Mouse (Mus musculus): ENCODE measurements around the gene E2f1. TPM values are rescaled to one million over a fixed set of nuclear protein-coding genes. Genes with fewer than 3 reads are reported as not detected.

Gene E2f1
- total and polyA plus RNA-seq, 3 experiments: 5.1 to 19.6 (median 5.3) TPM

GRCm38 (mm10) chr2:154577744-154578067 lies 8.0 kb upstream of the E2f1 start:
- H3K9me3 ChIP-seq (replicated peaks; ENCODE audit: low read length): no peaks in the 10 kb centered on the region
- peaks cover 4 to 24% of the 10 kb centered on the region in 2 experiments for H3K4me1 ChIP-seq (ENCODE audit: control insufficient read depth in 1 of 2, insufficient read depth in 2 of 2)
- H3K4me2 ChIP-seq (ENCODE audit: insufficient read depth, low read depth, poor library complexity, severe bottlenecking): no peak overlapping the region
- H3K79me2 ChIP-seq (replicated peaks; ENCODE audit: control insufficient read depth, extremely low read depth, insufficient read depth, poor library complexity, severe bottlenecking): no peaks in the 10 kb centered on the region
- H3K4me3 ChIP-seq (replicated peaks in 1 of 3; ENCODE audit: low read depth in 2 of 3, low read length in 2 of 3, poor library complexity in 1 of 3): no peak overlapping the region
- H3K36me3 ChIP-seq (replicated peaks in 1 of 2; ENCODE audit: control insufficient read depth in 1 of 2, insufficient read depth in 1 of 2, low read length in 1 of 2): no peaks in the 10 kb centered on the region
- no peaks in the 10 kb centered on the region for H3K27me3 ChIP-seq (replicated peaks)
- in situ Hi-C loops (cut with MboI; ENCODE audit: low pct_ligation_motif_present, low pct_unique_long_range_greater_than_20kb, low sequenced_read_pairs): no loop called here
- no peak overlapping the region for H3K9ac ChIP-seq (ENCODE audit: insufficient read depth, low read depth)
- TF ChIP-seq CHD2 (IDR thresholded peaks at IDR 0.05; ENCODE audit: low read length): no peak
- no peak for TF ChIP-seq E2F4 (IDR thresholded peaks at IDR 0.05; ENCODE audit: insufficient replicate concordance, low read depth, low read length)
- TF ChIP-seq SIN3A (IDR thresholded peaks at IDR 0.05; ENCODE audit: low read length): no peak
- TF ChIP-seq ZC3H11A (IDR thresholded peaks at IDR 0.05; ENCODE audit: low read depth, low read length): no peak
- TF ChIP-seq HCFC1 (IDR thresholded peaks at IDR 0.05; ENCODE audit: low read depth, low read length): no peak
- dilution Hi-C loops (cut with MboI; ENCODE audit: extremely low pct_ligation_motif_present, extremely low pct_unique_long_range_greater_than_20kb, low sequenced_read_pairs): no loop called here
- no peak overlapping the region for H3K27ac ChIP-seq (ENCODE audit: insufficient read depth, low read depth)
- no peak for DNase-seq (ENCODE audit: extremely low read depth)

DNA sequence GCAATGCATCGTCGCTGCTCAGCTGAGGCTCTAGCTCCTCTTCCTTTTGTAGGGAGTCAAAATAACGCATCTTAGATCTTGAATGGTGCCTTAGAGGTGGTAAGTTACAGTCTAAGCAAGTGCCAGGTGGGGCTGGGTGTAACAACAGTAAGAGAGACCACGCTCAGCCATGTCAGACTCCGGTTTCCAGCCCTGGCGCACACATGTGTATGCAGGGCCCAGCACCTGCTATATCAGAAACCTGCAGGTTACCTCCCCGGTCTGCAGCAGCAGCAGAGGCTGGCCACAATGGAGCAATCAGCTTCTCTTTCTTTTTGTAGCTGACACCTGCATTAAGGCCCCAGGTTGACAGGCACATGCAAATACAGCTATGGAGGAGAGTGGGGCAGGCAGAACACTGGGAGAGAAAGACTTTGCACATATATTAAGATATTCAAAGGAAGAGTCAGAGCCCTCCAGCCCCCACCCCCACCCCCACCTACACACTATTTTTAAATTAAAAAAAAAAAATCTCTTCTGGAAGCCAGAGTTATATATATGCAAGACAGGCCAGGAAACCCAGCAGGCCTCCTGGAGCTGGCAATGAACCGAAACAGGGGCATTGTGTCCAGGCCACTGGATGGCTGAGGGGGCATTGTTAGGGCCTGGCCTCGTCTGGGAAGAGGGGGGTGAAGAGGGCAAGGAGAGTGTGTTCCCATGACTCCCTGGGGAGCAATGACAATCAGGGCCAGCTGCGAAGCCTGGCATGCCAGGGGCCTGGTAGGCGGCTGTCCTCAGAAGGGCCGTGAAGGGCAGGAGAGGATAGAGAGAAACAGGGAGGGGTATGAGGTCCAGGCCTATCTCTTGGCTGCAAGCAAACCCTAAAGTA lies 7.4 kb upstream of the E2f1 start:
- dilution Hi-C loops (cut with MboI; ENCODE audit: extremely low pct_ligation_motif_present, extremely low pct_unique_long_range_greater_than_20kb, low sequenced_read_pairs) (no loop called here), in situ Hi-C loops (cut with MboI; ENCODE audit: low pct_ligation_motif_present, low pct_unique_long_range_greater_than_20kb, low sequenced_read_pairs) (no loop called here)
- H3K27ac ChIP-seq (ENCODE audit: insufficient read depth, low read depth): no peak overlapping the region
- TF ChIP-seq ZNF384 (IDR thresholded peaks at IDR 0.05; ENCODE audit: low read depth, low read length) (no peak), ZC3H11A (IDR thresholded peaks at IDR 0.05; ENCODE audit: low read depth, low read length) (no peak), SMC3 (IDR thresholded peaks at IDR 0.05; ENCODE audit: low read depth, low read length) (no peak), E2F4 (IDR thresholded peaks at IDR 0.05; ENCODE audit: insufficient replicate concordance, low read depth, low read length) (no peak), JUND (conservative IDR thresholded peaks at IDR 0.05; ENCODE audit: low read depth, low read length) (no peak), ELF1 (IDR thresholded peaks at IDR 0.05; ENCODE audit: low read depth, low read length) (no peak), CHD1 (IDR thresholded peaks at IDR 0.05; ENCODE audit: low read depth, low read length) (no peak), JUN (IDR thresholded peaks at IDR 0.05; ENCODE audit: insufficient read depth, low read depth, low read length) (no peak), NRF1 (IDR thresholded peaks at IDR 0.05; ENCODE audit: low read depth, low read length) (no peak), IRF4 (IDR thresholded peaks at IDR 0.05; ENCODE audit: low read depth, low read length) (no peak), TCF12 (IDR thresholded peaks at IDR 0.05; ENCODE audit: low read depth, low read length) (no peak), MXI1 (IDR thresholded peaks at IDR 0.05; ENCODE audit: low read depth, low read length) (no peak), EP300 (IDR thresholded peaks at IDR 0.05; ENCODE audit: low read length) (no peak), CHD2 (IDR thresholded peaks at IDR 0.05; ENCODE audit: low read length) (no peak), KAT2A (IDR thresholded peaks at IDR 0.05; ENCODE audit: insufficient replicate concordance, low read length) (no peak), MEF2A (IDR thresholded peaks at IDR 0.05; ENCODE audit: borderline replicate concordance, low read depth, low read length) (no peak), USF1 (IDR thresholded peaks at IDR 0.05; ENCODE audit: low read depth, low read length) (no peak)
- H3K79me2 ChIP-seq (replicated peaks; ENCODE audit: control insufficient read depth, extremely low read depth, insufficient read depth, poor library complexity, severe bottlenecking): no peaks in the 10 kb centered on the region
- no peak overlapping the region for H3K4me2 ChIP-seq (ENCODE audit: insufficient read depth, low read depth, poor library complexity, severe bottlenecking)
- no peaks in the 10 kb centered on the region for H3K36me3 ChIP-seq (replicated peaks in 1 of 2; ENCODE audit: control insufficient read depth in 1 of 2, insufficient read depth in 1 of 2, low read length in 1 of 2)
- H3K4me3 ChIP-seq (replicated peaks in 1 of 3; ENCODE audit: low read depth in 2 of 3, low read length in 2 of 3, poor library complexity in 1 of 3): no peak overlapping the region
- H3K4me1 ChIP-seq (ENCODE audit: control insufficient read depth in 1 of 2, insufficient read depth in 2 of 2): peaks cover 5 to 25% of the 10 kb centered on the region in 2 experiments
- H3K9ac ChIP-seq (ENCODE audit: insufficient read depth, low read depth): no peak overlapping the region
- no peak for DNase-seq (ENCODE audit: extremely low read depth)
- H3K9me3 ChIP-seq (replicated peaks; ENCODE audit: low read length): no peaks in the 10 kb centered on the region
- H3K27me3 ChIP-seq (replicated peaks): no peaks in the 10 kb centered on the region

Measured in CH12.LX (cell line).